Mouse (Mus musculus) sigmoid colon, adult 10 weeks (tissue): ENCODE data around the gene Pou6f2. TPM values are rescaled to one million over a fixed set of nuclear protein-coding genes. Genes with fewer than 3 reads are reported as not detected.

Source experiments
- polyA plus RNA-seq: library from polyadenylated mRNA; stranded (reverse); fragments of 350-450 nt; fragmentation: Illumina TruSeq; extraction: RNeasy Lipid Tissue Mini Kit (QIAGEN cat#74804); gene quantifications from one replicate; pipeline ENCODE4 v1.2.3, GENCODE M21; 2014; ENCODE audit warnings: low read depth, low replicate concordance

Pou6f2 gene
- polyA plus RNA-seq: not detected

GRCm38 (mm10) chr13:18397586-18397985 is at the start of gene Pou6f2:
TSS of gene Pou6f2 (minus strand) at chr13:18397686.

